Mouse (Mus musculus): ENCODE measurements around the gene Ndufaf4. TPM values are rescaled to one million over a fixed set of nuclear protein-coding genes. Genes with fewer than 3 reads are reported as not detected.

Ndufaf4 gene
- polyA plus RNA-seq, 1 experiment: 15.2 TPM

DNA sequence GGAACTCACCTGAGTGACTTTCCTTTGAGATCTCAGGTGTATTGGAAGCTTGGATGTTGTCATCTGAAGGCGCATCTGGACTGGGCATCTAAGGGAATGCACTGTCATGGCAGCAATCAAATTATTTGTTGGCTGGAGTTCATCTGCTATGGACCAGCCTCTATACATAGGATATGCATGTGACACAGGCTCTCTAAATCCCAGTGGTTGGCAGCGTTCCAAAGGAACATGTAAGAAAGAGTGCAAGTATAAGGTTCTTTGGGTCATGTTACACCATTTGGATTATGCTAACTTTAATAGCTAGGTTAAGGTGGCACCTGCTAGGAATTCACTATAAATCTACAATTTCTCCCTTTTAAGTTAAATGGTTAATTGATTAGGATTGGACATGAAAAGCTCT, 17.7 kb downstream of the Ndufaf4 start:
- TF ChIP-seq CTCF (IDR thresholded peaks at IDR 0.05; ENCODE audit: borderline replicate concordance, extremely low read depth, insufficient read depth, insufficient read length) (no peak), POLR2A (IDR thresholded peaks at IDR 0.05; ENCODE audit: borderline replicate concordance, extremely low read depth, insufficient read depth, insufficient read length, poor library complexity, severe bottlenecking) (no peak)
- no peak for DNase-seq (ENCODE audit: low read depth)

DNA sequence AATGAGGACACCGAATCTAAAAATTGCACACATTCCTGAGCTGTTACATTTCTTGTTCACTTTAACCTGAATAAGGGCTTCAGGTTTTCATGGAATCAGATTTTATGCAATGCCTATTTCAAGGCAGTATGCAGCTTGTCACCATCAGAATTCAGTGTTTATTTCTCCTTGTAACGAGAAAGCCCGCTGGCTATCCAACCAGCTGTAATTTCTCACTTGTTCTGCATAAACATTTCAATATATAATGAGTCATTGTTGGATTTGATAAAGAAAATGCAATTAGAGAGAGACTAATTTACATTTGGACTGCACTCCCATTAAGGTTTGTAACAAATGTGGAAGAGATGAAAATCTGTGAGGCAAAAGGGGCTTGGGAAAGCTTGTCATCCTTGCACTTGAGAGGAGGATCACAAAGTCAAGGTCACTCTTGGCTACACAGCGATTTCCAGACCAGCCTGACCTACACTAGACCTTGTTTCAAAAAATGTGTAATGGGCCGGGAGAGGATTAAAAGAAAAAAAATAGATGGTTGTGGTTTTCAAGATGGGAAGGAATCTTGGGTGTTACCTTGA, 22.2 kb downstream of the Ndufaf4 start:
- TF ChIP-seq CTCF (IDR thresholded peaks at IDR 0.05; ENCODE audit: borderline replicate concordance, extremely low read depth, insufficient read depth, insufficient read length) (no peak), POLR2A (IDR thresholded peaks at IDR 0.05; ENCODE audit: borderline replicate concordance, extremely low read depth, insufficient read depth, insufficient read length, poor library complexity, severe bottlenecking) (no peak)
- DNase-seq (ENCODE audit: low read depth): peak; percentile 79

DNA sequence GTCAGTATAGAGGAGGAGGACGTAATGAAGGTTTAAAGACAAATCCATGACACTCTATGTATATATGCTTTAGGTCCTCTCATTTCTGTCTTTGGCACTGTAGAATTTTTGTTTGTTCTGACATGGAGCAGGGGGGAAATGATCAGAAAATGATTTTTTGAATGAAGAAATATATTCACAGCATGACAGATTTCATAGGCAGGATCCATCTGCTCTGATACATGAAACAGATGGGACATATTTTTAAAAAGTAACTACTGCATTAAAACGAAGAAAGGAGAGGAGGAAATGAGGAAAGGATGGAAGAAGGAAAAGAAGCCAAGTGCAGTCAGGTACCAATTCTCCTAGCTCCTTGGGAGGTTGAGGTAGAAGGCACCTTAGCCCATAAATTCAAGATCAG, 26.8 kb downstream of the Ndufaf4 start:
- DNase-seq (ENCODE audit: low read depth): peak; percentile 35

GRCm38 (mm10) chr4:24928260-24928780, 30.4 kb downstream of the Ndufaf4 start:
- no peak for DNase-seq (ENCODE audit: low read depth)
- no peak for TF ChIP-seq CTCF (IDR thresholded peaks at IDR 0.05; ENCODE audit: borderline replicate concordance, extremely low read depth, insufficient read depth, insufficient read length)
- TF ChIP-seq POLR2A (IDR thresholded peaks at IDR 0.05; ENCODE audit: borderline replicate concordance, extremely low read depth, insufficient read depth, insufficient read length, poor library complexity, severe bottlenecking): no peak

More for the DNA sequence above, 26.8 kb downstream of the Ndufaf4 start:
- TF ChIP-seq CTCF (IDR thresholded peaks at IDR 0.05; ENCODE audit: borderline replicate concordance, extremely low read depth, insufficient read depth, insufficient read length) (no peak), POLR2A (IDR thresholded peaks at IDR 0.05; ENCODE audit: borderline replicate concordance, extremely low read depth, insufficient read depth, insufficient read length, poor library complexity, severe bottlenecking) (no peak)

- DNase-seq (ENCODE audit: low read depth): peak; percentile 24
- TF ChIP-seq POLR2A (IDR thresholded peaks at IDR 0.05; ENCODE audit: borderline replicate concordance, extremely low read depth, insufficient read depth, insufficient read length, poor library complexity, severe bottlenecking) (no peak), CTCF (IDR thresholded peaks at IDR 0.05; ENCODE audit: borderline replicate concordance, extremely low read depth, insufficient read depth, insufficient read length) (no peak)
These were observed 31.0 kb downstream of the Ndufaf4 start for GRCm38 (mm10) chr4:24928926-24929325.

GRCm38 (mm10) chr4:24942728-24943424, 45.0 kb downstream of the Ndufaf4 start:
- TF ChIP-seq CTCF (IDR thresholded peaks at IDR 0.05; ENCODE audit: borderline replicate concordance, extremely low read depth, insufficient read depth, insufficient read length) (no peak), POLR2A (IDR thresholded peaks at IDR 0.05; ENCODE audit: borderline replicate concordance, extremely low read depth, insufficient read depth, insufficient read length, poor library complexity, severe bottlenecking) (no peak)
- DNase-seq (ENCODE audit: low read depth): peak; percentile 7

Other genes with a start within 250 kb of the Ndufaf4 start
- gene Klhl32, start 47.0 kb upstream of the Ndufaf4 start, polyA plus RNA-seq (2012; rRNA removed): 6.1 and 8.8 TPM in 2 replicates
- 7.3 and 7.5 TPM in 2 replicates for gene Gpr63, start 68.3 kb downstream of the Ndufaf4 start, polyA plus RNA-seq (2012; rRNA removed)